Mouse (Mus musculus) heart, adult 2 months (tissue): ENCODE data around the gene Sypl2.

Source experiments
- CTCF ChIP-seq: fragments of 200-600 bp; IDR thresholded peaks from 2 replicates; pipeline ENCODE4 v1.8.1; 2022; ENCODE audit warnings: antibody characterized with exemption, mild to moderate bottlenecking, moderate library complexity
- EP300 ChIP-seq: fragments of 200-500 bp; IDR thresholded peaks from 2 replicates; pipeline ENCODE4 v1.6.1; 2011; ENCODE audit warnings: low read depth, low read length, control low read depth; ENCODE audit not compliant: insufficient read depth
- POLR2A ChIP-seq: fragments of 200-500 bp; IDR thresholded peaks from 2 replicates; pipeline ENCODE4 v1.6.1; 2011; ENCODE audit warnings: mild to moderate bottlenecking, low read depth, low read length, control low read depth; ENCODE audit not compliant: insufficient read depth

GRCm38 (mm10) chr3:108187111-108187795, 39.2 kb downstream of the Sypl2 start:
- TF ChIP-seq CTCF = no peak
- no peak for TF ChIP-seq POLR2A
- no peak for TF ChIP-seq EP300
